Mouse (Mus musculus): ENCODE data around the gene Lmcd1. TPM values are rescaled to one million over a fixed set of nuclear protein-coding genes. Genes with fewer than 3 reads are reported as not detected.

The Lmcd1 gene
- polyA plus RNA-seq, 1 experiment from 2014 or later: 54.5 TPM

GRCm38 (mm10) chr6:112288271-112288670, 14.7 kb downstream of the Lmcd1 start:
- H3K4me2 ChIP-seq: no peak overlapping the region
- ATAC-seq (replicated peaks; ENCODE audit: insufficient number of reproducible peaks, insufficient read depth, low FRiP score, low read depth): no peak
- H3K4me3 ChIP-seq: no peak overlapping the region
- H3K9me3 ChIP-seq (replicated peaks): no peaks in the 10 kb centered on the region
- H3K36me3 ChIP-seq: no peaks in the 10 kb centered on the region; the same call in 1 of the 2 replicates
- peaks cover 27% of the 10 kb centered on the region for H3K4me1 ChIP-seq (replicated peaks)
- WGBS: 70% methylated on average over 3 of the region's 3 CpGs
- H3K27ac ChIP-seq: 0 out of 2 replicates have a peak overlapping the region, but pooled peaks have one; percentile 34
- no peak overlapping the region for H3K9ac ChIP-seq
- no peaks in the 10 kb centered on the region for H3K27me3 ChIP-seq

- Histone ChIP-seq H3K36me3 (no peaks in the 10 kb centered on the region; the same call in 1 of the 2 replicates), H3K27me3 (no peaks in the 10 kb centered on the region), H3K9me3 (replicated peaks) (no peaks in the 10 kb centered on the region), H3K9ac (no peak overlapping the region), H3K4me2 (no peak overlapping the region), H3K4me1 (replicated peaks) (peaks cover 38% of the 10 kb centered on the region), H3K4me3 (no peak overlapping the region), H3K27ac (no peak overlapping the region)
- 59% methylated on average over 4 of the region's 4 CpGs for WGBS
- ATAC-seq (replicated peaks; ENCODE audit: insufficient number of reproducible peaks, insufficient read depth, low FRiP score, low read depth): no peak
Measured at GRCm38 (mm10) chr6:112291146-112291545, 17.6 kb downstream of the Lmcd1 start.

- no peaks in the 10 kb centered on the region for H3K36me3 ChIP-seq
- peaks cover 35% of the 10 kb centered on the region for H3K4me1 ChIP-seq (replicated peaks)
- H3K9me3 ChIP-seq (replicated peaks): no peaks in the 10 kb centered on the region
- no peak overlapping the region for H3K4me2 ChIP-seq
- no peak overlapping the region for H3K27ac ChIP-seq
- H3K27me3 ChIP-seq: no peaks in the 10 kb centered on the region
- no peak overlapping the region for H3K4me3 ChIP-seq
- 39% methylated on average over 5 of the region's 5 CpGs for WGBS
- no peak overlapping the region for H3K9ac ChIP-seq
- no peak for ATAC-seq (replicated peaks; ENCODE audit: insufficient number of reproducible peaks, insufficient read depth, low FRiP score, low read depth)
Measured at GRCm38 (mm10) chr6:112293320-112293719, 19.8 kb downstream of the Lmcd1 start.

- WGBS: 40% methylated on average over 3 of the region's 3 CpGs
- Histone ChIP-seq H3K27ac (no peak overlapping the region), H3K4me3 (no peak overlapping the region), H3K4me2 (no peak overlapping the region), H3K4me1 (replicated peaks) (peaks cover 35% of the 10 kb centered on the region), H3K36me3 (no peaks in the 10 kb centered on the region), H3K9me3 (replicated peaks) (no peaks in the 10 kb centered on the region), H3K27me3 (no peaks in the 10 kb centered on the region), H3K9ac (no peak overlapping the region)
- no peak for ATAC-seq (replicated peaks; ENCODE audit: insufficient number of reproducible peaks, insufficient read depth, low FRiP score, low read depth)
Measured at GRCm38 (mm10) chr6:112295269-112295668, 21.7 kb downstream of the Lmcd1 start.

GRCm38 (mm10) chr6:112300146-112300545, 26.6 kb downstream of the Lmcd1 start:
- H3K27me3 ChIP-seq: no peaks in the 10 kb centered on the region
- no peak overlapping the region for H3K9ac ChIP-seq
- ATAC-seq (replicated peaks; ENCODE audit: insufficient number of reproducible peaks, insufficient read depth, low FRiP score, low read depth): no peak
- H3K27ac ChIP-seq: no peak overlapping the region
- H3K4me1 ChIP-seq (replicated peaks): peaks cover 44% of the 10 kb centered on the region
- H3K4me3 ChIP-seq: no peak overlapping the region
- 82% methylated on average over 7 of the region's 7 CpGs for WGBS
- H3K9me3 ChIP-seq (replicated peaks): no peaks in the 10 kb centered on the region
- no peak overlapping the region for H3K4me2 ChIP-seq
- no peaks in the 10 kb centered on the region for H3K36me3 ChIP-seq

GRCm38 (mm10) chr6:112300633-112301032, 27.1 kb downstream of the Lmcd1 start:
- WGBS: 83% methylated on average over 1 of the region's 1 CpGs
- Histone ChIP-seq H3K27me3 (no peaks in the 10 kb centered on the region), H3K4me3 (no peak overlapping the region), H3K9me3 (replicated peaks) (no peaks in the 10 kb centered on the region), H3K9ac (no peak overlapping the region), H3K27ac (no peak overlapping the region), H3K4me2 (no peak overlapping the region), H3K4me1 (replicated peaks) (peaks cover 40% of the 10 kb centered on the region), H3K36me3 (no peaks in the 10 kb centered on the region)
- no peak for ATAC-seq (replicated peaks; ENCODE audit: insufficient number of reproducible peaks, insufficient read depth, low FRiP score, low read depth)

- 23% methylated on average over 7 of the region's 7 CpGs for WGBS
- H3K27ac ChIP-seq: peak overlapping the region; percentile 40; the same call in 1 of the 2 replicates
- H3K36me3 ChIP-seq: no peaks in the 10 kb centered on the region
- H3K9ac ChIP-seq: no peak overlapping the region
- H3K4me1 ChIP-seq (replicated peaks): peaks cover 35% of the 10 kb centered on the region
- no peaks in the 10 kb centered on the region for H3K27me3 ChIP-seq
- ATAC-seq (replicated peaks; ENCODE audit: insufficient number of reproducible peaks, insufficient read depth, low FRiP score, low read depth): 0 out of 2 replicates have a peak, but pooled peaks have one; percentile 18
- H3K4me3 ChIP-seq: no peak overlapping the region
- no peaks in the 10 kb centered on the region for H3K9me3 ChIP-seq (replicated peaks)
- H3K4me2 ChIP-seq: no peak overlapping the region
Measured at GRCm38 (mm10) chr6:112302248-112302647, 28.7 kb downstream of the Lmcd1 start.

GRCm38 (mm10) chr6:112302814-112303383, 29.3 kb downstream of the Lmcd1 start:
- no peak overlapping the region for H3K4me2 ChIP-seq
- peak; percentile 29; the same call in 1 of the 2 replicates for ATAC-seq (replicated peaks; ENCODE audit: insufficient number of reproducible peaks, insufficient read depth, low FRiP score, low read depth)
- peak overlapping the region; percentile 40 for H3K27ac ChIP-seq
- 56% methylated on average over 9 of the region's 9 CpGs for WGBS
- no peaks in the 10 kb centered on the region for H3K9me3 ChIP-seq (replicated peaks)
- no peak overlapping the region for H3K9ac ChIP-seq
- H3K4me1 ChIP-seq (replicated peaks): peaks cover 35% of the 10 kb centered on the region
- H3K27me3 ChIP-seq: no peaks in the 10 kb centered on the region
- no peak overlapping the region for H3K4me3 ChIP-seq
- H3K36me3 ChIP-seq: no peaks in the 10 kb centered on the region

- Histone ChIP-seq H3K4me2 (peak overlapping the region; percentile 12; the same call in 1 of the 2 replicates), H3K36me3 (no peaks in the 10 kb centered on the region), H3K4me3 (no peak overlapping the region), H3K4me1 (replicated peaks) (peaks cover 35% of the 10 kb centered on the region), H3K9ac (no peak overlapping the region), H3K9me3 (replicated peaks) (no peaks in the 10 kb centered on the region), H3K27ac (peak overlapping the region; percentile 21), H3K27me3 (no peaks in the 10 kb centered on the region)
- WGBS: 14% methylated on average over 8 of the region's 8 CpGs
- ATAC-seq (replicated peaks; ENCODE audit: insufficient number of reproducible peaks, insufficient read depth, low FRiP score, low read depth): no peak; the same call in 1 of the 2 replicates
Measured at GRCm38 (mm10) chr6:112304751-112305150, 31.2 kb downstream of the Lmcd1 start.

- no peak overlapping the region for H3K27ac ChIP-seq
- H3K9me3 ChIP-seq (replicated peaks): no peaks in the 10 kb centered on the region
- peaks cover 12% of the 10 kb centered on the region; the same call in 1 of the 2 replicates for H3K36me3 ChIP-seq
- no peaks in the 10 kb centered on the region for H3K27me3 ChIP-seq
- 47% methylated on average over 6 of the region's 6 CpGs for WGBS
- ATAC-seq (replicated peaks; ENCODE audit: insufficient number of reproducible peaks, insufficient read depth, low FRiP score, low read depth): no peak
- H3K9ac ChIP-seq: no peak overlapping the region
- H3K4me1 ChIP-seq (replicated peaks): peaks cover 7% of the 10 kb centered on the region
- H3K4me2 ChIP-seq: no peak overlapping the region
- no peak overlapping the region for H3K4me3 ChIP-seq
Measured at GRCm38 (mm10) chr6:112309330-112309938, 35.9 kb downstream of the Lmcd1 start.

GRCm38 (mm10) chr6:112311385-112311784, 37.8 kb downstream of the Lmcd1 start:
- Histone ChIP-seq H3K4me2 (no peak overlapping the region), H3K4me1 (replicated peaks) (no peaks in the 10 kb centered on the region), H3K27me3 (no peaks in the 10 kb centered on the region), H3K9ac (no peak overlapping the region), H3K27ac (no peak overlapping the region), H3K4me3 (no peak overlapping the region), H3K36me3 (peaks cover 15% of the 10 kb centered on the region; the same call in 1 of the 2 replicates), H3K9me3 (replicated peaks) (no peaks in the 10 kb centered on the region)
- ATAC-seq (replicated peaks; ENCODE audit: insufficient number of reproducible peaks, insufficient read depth, low FRiP score, low read depth): 0 out of 2 replicates have a peak, but pooled peaks have one; percentile 35
- WGBS: 50% methylated on average over 4 of the region's 4 CpGs

- WGBS: 87% methylated on average over 4 of the region's 4 CpGs
- no peak for ATAC-seq (replicated peaks; ENCODE audit: insufficient number of reproducible peaks, insufficient read depth, low FRiP score, low read depth)
Measured at GRCm38 (mm10) chr6:112319449-112319848, 45.9 kb downstream of the Lmcd1 start.

More at GRCm38 (mm10) chr6:112319449-112319848, 45.9 kb downstream of the Lmcd1 start:
- no peak overlapping the region for H3K4me2 ChIP-seq
- no peak overlapping the region for H3K9ac ChIP-seq
- no peak overlapping the region for H3K4me3 ChIP-seq
- H3K36me3 ChIP-seq: peaks cover 10% of the 10 kb centered on the region; the same call in 1 of the 2 replicates
- H3K4me1 ChIP-seq (replicated peaks): no peaks in the 10 kb centered on the region
- no peaks in the 10 kb centered on the region for H3K27me3 ChIP-seq
- H3K27ac ChIP-seq: no peak overlapping the region
- no peaks in the 10 kb centered on the region for H3K9me3 ChIP-seq (replicated peaks)

Data from heart, embryonic 15.5 days (tissue).